Mouse (Mus musculus) C2C12 (cell line): ENCODE results near the gene 9130213A22Rik. TPM values are rescaled to one million over a fixed set of nuclear protein-coding genes. Genes with fewer than 3 reads are reported as not detected.

Experiments
- H3K27me3 ChIP-seq: one replicate; pipeline ENCODE4 v1.6.1; 2011; ENCODE audit not compliant: control insufficient read depth, insufficient read depth, insufficient read length
- H3K36me3 ChIP-seq: one replicate; pipeline ENCODE4 v1.6.1; 2011; ENCODE audit not compliant: control insufficient read depth, insufficient read depth
- H3K4me3 ChIP-seq: one replicate; pipeline ENCODE4 v1.5.1; 2011; ENCODE audit warnings: mild to moderate bottlenecking, control low read depth; ENCODE audit not compliant: poor library complexity, insufficient read depth, severe bottlenecking
- H3K79me2 ChIP-seq: one replicate; pipeline ENCODE4 v1.6.1; 2011; ENCODE audit not compliant: control insufficient read depth, insufficient read depth
- H3K79me3 ChIP-seq: one replicate; pipeline ENCODE4 v1.6.1; 2011; ENCODE audit warnings: low read depth, control low read depth
- H3ac ChIP-seq: one replicate; pipeline ENCODE3; 2011; ENCODE audit warnings: low read depth; ENCODE audit not compliant: control insufficient read depth, insufficient read length
- CEBPB ChIP-seq: IDR thresholded peaks from one replicate; pipeline ENCODE4 v1.6.1; 2011; ENCODE audit warnings: low read depth, mild to moderate bottlenecking, control low read depth, moderate library complexity
- CTCF ChIP-seq: IDR thresholded peaks from one replicate; pipeline ENCODE4 v1.5.1; 2011; ENCODE audit not compliant: control insufficient read depth, insufficient read depth, insufficient read length
- FOSL1 ChIP-seq: IDR thresholded peaks from one replicate; pipeline ENCODE4 v1.8.0; 2011; ENCODE audit warnings: mild to moderate bottlenecking, low read length; ENCODE audit not compliant: poor library complexity, insufficient read depth, severe bottlenecking
- MAX ChIP-seq: IDR thresholded peaks from one replicate; pipeline ENCODE4 v1.6.1; 2011; ENCODE audit warnings: mild to moderate bottlenecking, control low read depth
- MYOD1 ChIP-seq: IDR thresholded peaks from one replicate; pipeline ENCODE4 v1.6.1; 2011; ENCODE audit warnings: low read depth; ENCODE audit not compliant: control insufficient read depth, insufficient read length
- MYOG ChIP-seq: IDR thresholded peaks from one replicate; pipeline ENCODE4 v1.6.1; 2011; ENCODE audit not compliant: control insufficient read depth, insufficient read length; ENCODE audit errors: extremely low read depth
- USF1 ChIP-seq: IDR thresholded peaks from one replicate; pipeline ENCODE4 v1.6.1; 2011; ENCODE audit warnings: low read depth, mild to moderate bottlenecking, control low read depth, moderate library complexity
- polyA plus RNA-seq: library from polyadenylated mRNA; unstranded; fragments of >200 nt; fragmentation: generic; extraction: Trizol; gene quantifications from one replicate; pipeline ENCODE4 v1.2.1, GENCODE M21; 2012; ENCODE audit warnings: missing spikeins

Gene 9130213A22Rik
- polyA plus RNA-seq, 1 experiment, result 0.21 TPM

GRCm38 (mm10) chr11:69076572-69076971 lies 45.8 kb downstream of the 9130213A22Rik start:
- Histone ChIP-seq H3K27me3 (no peaks in the 10 kb centered on the region), H3ac (no peak overlapping the region), H3K36me3 (no peaks in the 10 kb centered on the region), H3K79me2 (no peaks in the 10 kb centered on the region), H3K79me3 (no peaks in the 10 kb centered on the region), H3K4me3 (no peak overlapping the region)
- TF ChIP-seq FOSL1 (no peak), CEBPB (no peak), MYOD1 (no peak), MAX (no peak), MYOG (no peak), CTCF (no peak)

- no peak overlapping the region for H3K4me3 ChIP-seq
Measured at GRCm38 (mm10) chr11:69075764-69076479, 46.5 kb downstream of the 9130213A22Rik start.

GRCm38 (mm10) chr11:69074776-69075069 lies 47.7 kb downstream of the 9130213A22Rik start:
- Histone ChIP-seq H3K79me2 (no peaks in the 10 kb centered on the region), H3K27me3 (no peaks in the 10 kb centered on the region), H3K36me3 (no peaks in the 10 kb centered on the region), H3K79me3 (no peaks in the 10 kb centered on the region), H3ac (no peak overlapping the region), H3K4me3 (no peak overlapping the region)
- TF ChIP-seq FOSL1 (no peak), CEBPB (no peak), USF1 (no peak), MYOG (no peak), MYOD1 (no peak), CTCF (no peak), MAX (no peak)

More at GRCm38 (mm10) chr11:69075764-69076479, 46.5 kb downstream of the 9130213A22Rik start:
- Histone ChIP-seq H3K79me2 (no peaks in the 10 kb centered on the region), H3K79me3 (no peaks in the 10 kb centered on the region), H3K36me3 (no peaks in the 10 kb centered on the region), H3K27me3 (no peaks in the 10 kb centered on the region), H3ac (no peak overlapping the region)
- TF ChIP-seq MAX (no peak), MYOD1 (no peak), USF1 (no peak), CEBPB (no peak), CTCF (no peak)

- TF ChIP-seq CTCF (no peak), USF1 (no peak), FOSL1 (no peak), CEBPB (no peak), MYOD1 (no peak), MAX (no peak), MYOG (no peak)
- Histone ChIP-seq H3K36me3 (no peaks in the 10 kb centered on the region), H3K79me2 (no peaks in the 10 kb centered on the region), H3K4me3 (no peak overlapping the region), H3ac (no peak overlapping the region), H3K79me3 (no peaks in the 10 kb centered on the region), H3K27me3 (no peaks in the 10 kb centered on the region)
Measured at GRCm38 (mm10) chr11:69073951-69074775, 48.2 kb downstream of the 9130213A22Rik start.

- TF ChIP-seq USF1, result no peak
- TF ChIP-seq MYOG, result no peak
- no peak for TF ChIP-seq CTCF
- TF ChIP-seq MAX, result peak; percentile 82
- TF ChIP-seq FOSL1, result peak; percentile 13
- peak; percentile 87 for TF ChIP-seq CEBPB
- no peak for TF ChIP-seq MYOD1
- peak overlapping the region; percentile 3 for H3K4me3 ChIP-seq
- H3K79me2 ChIP-seq, result no peaks in the 10 kb centered on the region
- H3ac ChIP-seq, result peak overlapping the region; percentile 56
- no peaks in the 10 kb centered on the region for H3K27me3 ChIP-seq
- no peaks in the 10 kb centered on the region for H3K36me3 ChIP-seq
- H3K79me3 ChIP-seq, result no peaks in the 10 kb centered on the region
Measured at GRCm38 (mm10) chr11:69073065-69073888, 49.1 kb downstream of the 9130213A22Rik start.
